Mouse (Mus musculus): Measurements from ENCODE around the gene Acadvl. TPM values are rescaled to one million over a fixed set of nuclear protein-coding genes. Genes with fewer than 3 reads are reported as not detected.

The Acadvl gene
- polyA plus RNA-seq, 1 experiment = 88.6 TPM

- peak overlapping the region; percentile 94 for H3K4me3 ChIP-seq (replicated peaks; ENCODE audit: extremely low read depth, low read depth, low read length)
- peaks cover 8% of the 10 kb centered on the region; the same call in 1 of the 2 replicates for H3K4me1 ChIP-seq (ENCODE audit: control insufficient read depth, insufficient read depth, low read length)
- TF ChIP-seq CTCF (IDR thresholded peaks at IDR 0.05; ENCODE audit: insufficient read depth, low read length) (no peak), POLR2A (IDR thresholded peaks at IDR 0.05; ENCODE audit: borderline replicate concordance, extremely low read depth, low read depth, low read length) (no peak)
- DNase-seq = no peak
- 2% methylated on average over 16 of the region's 16 CpGs for WGBS
These were observed 35.4 kb downstream of the Acadvl start for GRCm38 (mm10) chr11:69979827-69980195.

DNA sequence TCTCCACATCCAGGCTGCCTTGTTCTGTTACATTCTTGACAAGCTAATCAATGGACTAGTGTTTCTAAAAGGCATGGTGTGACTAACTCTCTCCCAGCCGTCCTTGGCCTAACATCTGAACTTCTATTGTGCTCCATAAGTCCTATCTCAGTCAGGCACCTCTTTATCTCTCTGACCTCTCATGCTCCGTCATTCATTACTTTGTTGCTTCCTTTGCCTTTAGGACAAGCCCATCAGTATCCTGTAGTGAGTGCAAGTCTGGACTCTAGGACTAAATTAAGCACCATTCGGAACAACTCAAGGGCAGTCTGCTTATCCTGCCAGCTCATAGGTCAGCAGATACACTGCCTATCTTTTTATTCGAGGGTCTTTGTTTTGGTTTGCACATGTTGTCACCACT is 38.9 kb downstream of the Acadvl start:
- Histone ChIP-seq H3K4me3 (replicated peaks; ENCODE audit: extremely low read depth, low read depth, low read length) (no peak overlapping the region), H3K4me1 (ENCODE audit: control insufficient read depth, insufficient read depth, low read length) (no peaks in the 10 kb centered on the region)
- no peak for TF ChIP-seq POLR2A (IDR thresholded peaks at IDR 0.05; ENCODE audit: borderline replicate concordance, extremely low read depth, low read depth, low read length)
- TF ChIP-seq CTCF (IDR thresholded peaks at IDR 0.05; ENCODE audit: insufficient read depth, low read length) = no peak
- DNase-seq = no peak
- WGBS = 84% methylated on average over 4 of the region's 4 CpGs

- Histone ChIP-seq H3K4me3 (replicated peaks; ENCODE audit: extremely low read depth, low read depth, low read length) (no peak overlapping the region), H3K4me1 (ENCODE audit: control insufficient read depth, insufficient read depth, low read length) (no peaks in the 10 kb centered on the region)
- no peak for DNase-seq
- TF ChIP-seq CTCF (IDR thresholded peaks at IDR 0.05; ENCODE audit: insufficient read depth, low read length) (no peak), POLR2A (IDR thresholded peaks at IDR 0.05; ENCODE audit: borderline replicate concordance, extremely low read depth, low read depth, low read length) (no peak)
- 99% methylated on average over 2 of the region's 2 CpGs for WGBS
These were observed 40.3 kb downstream of the Acadvl start for GRCm38 (mm10) chr11:69974907-69975306.

GRCm38 (mm10) chr11:69970775-69971174 is 44.4 kb downstream of the Acadvl start:
- H3K4me3 ChIP-seq (replicated peaks; ENCODE audit: extremely low read depth, low read depth, low read length) = no peak overlapping the region
- no peak for DNase-seq
- TF ChIP-seq POLR2A (IDR thresholded peaks at IDR 0.05; ENCODE audit: borderline replicate concordance, extremely low read depth, low read depth, low read length) (no peak), CTCF (IDR thresholded peaks at IDR 0.05; ENCODE audit: insufficient read depth, low read length) (no peak)
- WGBS = 72% methylated on average over 3 of the region's 3 CpGs
- H3K4me1 ChIP-seq (ENCODE audit: control insufficient read depth, insufficient read depth, low read length) = peaks cover 3% of the 10 kb centered on the region

DNA sequence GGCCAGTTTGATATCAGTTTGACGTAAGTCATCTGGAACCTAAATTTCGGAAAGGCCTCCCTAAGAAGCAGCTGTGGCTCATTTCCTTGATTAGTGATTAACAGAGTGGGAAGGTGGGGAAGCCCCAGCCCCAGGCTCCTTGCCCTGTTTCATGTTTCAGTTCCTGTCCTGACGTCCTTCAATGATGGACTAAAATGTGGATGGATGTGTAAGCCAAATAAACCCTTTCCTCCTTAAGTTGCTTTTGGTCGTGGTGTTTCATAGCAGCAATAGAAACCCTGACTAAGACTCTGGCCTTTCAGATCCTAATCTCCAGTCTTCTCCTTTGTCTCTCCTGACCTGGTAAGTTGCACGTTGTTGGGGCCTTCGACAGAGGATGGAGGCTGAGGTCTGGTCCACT is 45.0 kb downstream of the Acadvl start:
- DNase-seq = no peak
- WGBS = 69% methylated on average over 6 of the region's 6 CpGs
- TF ChIP-seq CTCF (IDR thresholded peaks at IDR 0.05; ENCODE audit: insufficient read depth, low read length) = no peak
- no peak for TF ChIP-seq POLR2A (IDR thresholded peaks at IDR 0.05; ENCODE audit: borderline replicate concordance, extremely low read depth, low read depth, low read length)
- peaks cover 3% of the 10 kb centered on the region for H3K4me1 ChIP-seq (ENCODE audit: control insufficient read depth, insufficient read depth, low read length)
- no peak overlapping the region for H3K4me3 ChIP-seq (replicated peaks; ENCODE audit: extremely low read depth, low read depth, low read length)

- no peak overlapping the region for H3K4me3 ChIP-seq (replicated peaks; ENCODE audit: extremely low read depth, low read depth, low read length)
- TF ChIP-seq POLR2A (IDR thresholded peaks at IDR 0.05; ENCODE audit: borderline replicate concordance, extremely low read depth, low read depth, low read length) (no peak), CTCF (IDR thresholded peaks at IDR 0.05; ENCODE audit: insufficient read depth, low read length) (no peak)
- H3K4me1 ChIP-seq (ENCODE audit: control insufficient read depth, insufficient read depth, low read length) = peaks cover 3% of the 10 kb centered on the region
- no peak for DNase-seq
- WGBS = 70% methylated on average over 4 of the region's 4 CpGs
These were observed 46.4 kb downstream of the Acadvl start for GRCm38 (mm10) chr11:69968793-69969192.

DNA sequence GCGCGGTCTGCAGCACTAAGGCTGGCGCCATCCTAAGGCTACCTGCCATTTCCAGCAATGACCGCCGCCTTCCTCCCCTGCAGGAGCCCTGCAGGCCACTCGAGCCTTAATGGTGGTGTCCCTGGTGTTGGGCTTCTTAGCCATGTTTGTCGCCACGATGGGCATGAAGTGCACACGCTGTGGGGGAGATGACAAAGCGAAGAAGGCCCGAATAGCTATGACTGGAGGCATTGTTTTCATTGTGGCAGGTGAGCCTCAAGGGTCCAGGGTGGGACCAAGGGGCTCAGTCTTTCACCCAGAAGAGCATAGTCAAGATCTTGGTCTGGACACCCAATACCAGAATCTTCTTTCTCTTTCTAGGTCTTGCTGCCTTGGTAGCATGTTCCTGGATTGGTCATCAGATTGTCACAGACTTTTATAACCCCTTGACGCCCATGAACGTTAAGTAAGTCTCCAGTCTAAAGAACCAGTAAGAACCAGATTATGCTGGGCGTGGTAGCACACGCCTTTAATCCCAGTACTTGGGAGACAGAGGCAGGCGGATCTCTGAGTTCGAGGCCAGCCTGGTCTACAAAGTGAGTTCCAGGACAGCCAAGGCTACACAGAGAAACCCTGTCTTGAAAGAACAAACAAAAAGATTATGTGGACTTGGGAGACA is 48.2 kb downstream of the Acadvl start:
- TF ChIP-seq CTCF (IDR thresholded peaks at IDR 0.05; ENCODE audit: insufficient read depth, low read length) (no peak), POLR2A (IDR thresholded peaks at IDR 0.05; ENCODE audit: borderline replicate concordance, extremely low read depth, low read depth, low read length) (no peak)

GRCm38 (mm10) chr11:69966006-69966859 is 49.0 kb downstream of the Acadvl start:
- 4% methylated on average over 59 of the region's 59 CpGs for WGBS

More for the DNA sequence above, 48.2 kb downstream of the Acadvl start:
- 37% methylated on average over 17 of the region's 17 CpGs for WGBS
- no peak for DNase-seq
- Histone ChIP-seq H3K4me3 (replicated peaks; ENCODE audit: extremely low read depth, low read depth, low read length) (peak overlapping the region; percentile 52), H3K4me1 (ENCODE audit: control insufficient read depth, insufficient read depth, low read length) (peaks cover 3% of the 10 kb centered on the region)

GRCm38 (mm10) chr11:69965271-69966005 is 49.8 kb downstream of the Acadvl start:
- peak overlapping the region; percentile 40 for H3K4me3 ChIP-seq (replicated peaks; ENCODE audit: extremely low read depth, low read depth, low read length)
- 5% methylated on average over 49 of the region's 49 CpGs for WGBS

More at GRCm38 (mm10) chr11:69966006-69966859, 49.0 kb downstream of the Acadvl start:
- peak; percentile 50 for DNase-seq
- Histone ChIP-seq H3K4me1 (ENCODE audit: control insufficient read depth, insufficient read depth, low read length) (peaks cover 3% of the 10 kb centered on the region), H3K4me3 (replicated peaks; ENCODE audit: extremely low read depth, low read depth, low read length) (peak overlapping the region; percentile 52)
- no peak for TF ChIP-seq CTCF (IDR thresholded peaks at IDR 0.05; ENCODE audit: insufficient read depth, low read length)
- TF ChIP-seq POLR2A (IDR thresholded peaks at IDR 0.05; ENCODE audit: borderline replicate concordance, extremely low read depth, low read depth, low read length) = no peak

More at GRCm38 (mm10) chr11:69965271-69966005, 49.8 kb downstream of the Acadvl start:
- DNase-seq = peak; percentile 81
- H3K4me1 ChIP-seq (ENCODE audit: control insufficient read depth, insufficient read depth, low read length) = peaks cover 3% of the 10 kb centered on the region
- TF ChIP-seq POLR2A (IDR thresholded peaks at IDR 0.05; ENCODE audit: borderline replicate concordance, extremely low read depth, low read depth, low read length) = peak; percentile 43; the same call in 1 of the 2 replicates
- no peak for TF ChIP-seq CTCF (IDR thresholded peaks at IDR 0.05; ENCODE audit: insufficient read depth, low read length)
